Mouse (Mus musculus): ENCODE measurements around the gene Plch1.
A peak's percentile ranks its signal among the peaks of the same experiment; 100 is the strongest.

Plch1 gene

GRCm38 (mm10) chr3:63899309-63899695 is at the start of gene Plch1:
Gene Plch1 (minus strand): TSS chr3:63899472.
- DNase-seq (ENCODE audit: low read depth in 2 of 2, low spot score in 2 of 2): peak; percentile 1 to 5

GRCm38 (mm10) chr3:63941204-63941850 is 42.1 kb upstream of the Plch1 start:
- DNase-seq (ENCODE audit: low read depth in 2 of 2, low spot score in 2 of 2): no peak

- no peak for DNase-seq (ENCODE audit: low read depth in 2 of 2, low spot score in 2 of 2)
These were observed 39.7 kb upstream of the Plch1 start for GRCm38 (mm10) chr3:63938928-63939327.

- DNase-seq (ENCODE audit: low read depth in 2 of 2, low spot score in 2 of 2): peak; percentile 79 to 83
These were observed 29.9 kb upstream of the Plch1 start, which contains the start of gene E130311K13Rik for GRCm38 (mm10) chr3:63928878-63929859. Gene E130311K13Rik (minus strand): TSS chr3:63929472.

GRCm38 (mm10) chr3:63919634-63920033 is 20.4 kb upstream of the Plch1 start:
- peak; percentile 4 to 21 for DNase-seq (ENCODE audit: low read depth in 2 of 2, low spot score in 2 of 2)

- DNase-seq (ENCODE audit: low read depth in 2 of 2, low spot score in 2 of 2): no peak
These were observed 11.0 kb upstream of the Plch1 start for GRCm38 (mm10) chr3:63910301-63910700.

GRCm38 (mm10) chr3:63905241-63905640 is 6.0 kb upstream of the Plch1 start:
- DNase-seq (ENCODE audit: low read depth in 2 of 2, low spot score in 2 of 2): no peak

GRCm38 (mm10) chr3:63904157-63904556 is 4.9 kb upstream of the Plch1 start:
- DNase-seq (ENCODE audit: low read depth in 2 of 2, low spot score in 2 of 2): no peak

GRCm38 (mm10) chr3:63900021-63900571 is 824 bp upstream of the Plch1 start:
- no peak for DNase-seq (ENCODE audit: low read depth in 2 of 2, low spot score in 2 of 2)

- peak; percentile 5 to 24 for DNase-seq (ENCODE audit: low read depth in 2 of 2, low spot score in 2 of 2)
These were observed 527 bp downstream of the Plch1 start for GRCm38 (mm10) chr3:63898581-63899308.

GRCm38 (mm10) chr3:63897177-63897576 is 2.1 kb downstream of the Plch1 start:
- DNase-seq (ENCODE audit: low read depth in 2 of 2, low spot score in 2 of 2): no peak

GRCm38 (mm10) chr3:63896303-63896702 is 3.0 kb downstream of the Plch1 start:
- no peak for DNase-seq (ENCODE audit: low read depth in 2 of 2, low spot score in 2 of 2)

GRCm38 (mm10) chr3:63895786-63896185 is 3.5 kb downstream of the Plch1 start:
- DNase-seq (ENCODE audit: low read depth in 2 of 2, low spot score in 2 of 2): no peak

- DNase-seq (ENCODE audit: low read depth in 2 of 2, low spot score in 2 of 2): no peak
These were observed 5.6 kb downstream of the Plch1 start for GRCm38 (mm10) chr3:63893677-63894076.

GRCm38 (mm10) chr3:63892154-63892553 is 7.1 kb downstream of the Plch1 start:
- no peak for DNase-seq (ENCODE audit: low read depth in 2 of 2, low spot score in 2 of 2)

- no peak for DNase-seq (ENCODE audit: low read depth in 2 of 2, low spot score in 2 of 2)
These were observed 18.2 kb downstream of the Plch1 start for GRCm38 (mm10) chr3:63881065-63881464.

GRCm38 (mm10) chr3:63878995-63879666 is 20.1 kb downstream of the Plch1 start:
- no peak for DNase-seq (ENCODE audit: low read depth in 2 of 2, low spot score in 2 of 2)

- no peak for DNase-seq (ENCODE audit: low read depth in 2 of 2, low spot score in 2 of 2)
These were observed 26.5 kb downstream of the Plch1 start for GRCm38 (mm10) chr3:63872818-63873217.

GRCm38 (mm10) chr3:63871249-63871648 is 28.0 kb downstream of the Plch1 start:
- DNase-seq (ENCODE audit: low read depth in 2 of 2, low spot score in 2 of 2): no peak

- DNase-seq (ENCODE audit: low read depth in 2 of 2, low spot score in 2 of 2): no peak
These were observed 31.0 kb downstream of the Plch1 start for GRCm38 (mm10) chr3:63868285-63868684.

GRCm38 (mm10) chr3:63865069-63865468 is 34.2 kb downstream of the Plch1 start:
- no peak for DNase-seq (ENCODE audit: low read depth in 2 of 2, low spot score in 2 of 2)
